Mouse (Mus musculus) neural tube, embryonic 13.5 days (tissue): ENCODE measurements around the gene Hist1h4f. TPM values are rescaled to one million over a fixed set of nuclear protein-coding genes. Genes with fewer than 3 reads are reported as not detected.
"Not testable (repeated sequence)": the region's sequence is repeated elsewhere in the genome, so short reads cannot be mapped to it uniquely, and the experiment has no call there.

Source experiments
- ATAC-seq: fragments of 200-750 bp; cut with Nextera tagmentation; 2 replicates; pipeline ENCODE4 v1.8.0; 2017; ENCODE audit warnings: low read depth, mild to moderate bottlenecking, moderate TSS enrichment, moderate library complexity
- H3K27ac ChIP-seq: fragments of 300-500 bp; sonication (generic); replicated peaks from 2 replicates; pipeline ENCODE4 v1.5.1; 2015; ENCODE audit warnings: moderate library complexity, mild to moderate bottlenecking, inconsistent platforms
- H3K27me3 ChIP-seq: fragments of 300-500 bp; sonication (generic); 2 replicates; pipeline ENCODE4 v1.6.1; 2015; ENCODE audit warnings: mild to moderate bottlenecking, inconsistent platforms
- H3K36me3 ChIP-seq: fragments of 300-500 bp; sonication (generic); 2 replicates; pipeline ENCODE4 v1.6.1; 2015; ENCODE audit warnings: mild to moderate bottlenecking, inconsistent platforms
- H3K4me1 ChIP-seq: fragments of 300-500 bp; sonication (generic); replicated peaks from 2 replicates; pipeline ENCODE4 v1.6.1; 2015; ENCODE audit warnings: inconsistent platforms
- H3K4me2 ChIP-seq: fragments of 300-500 bp; sonication (generic); 2 replicates; pipeline ENCODE4 v1.6.1; 2015; ENCODE audit warnings: inconsistent platforms, mild to moderate bottlenecking, moderate library complexity
- H3K4me3 ChIP-seq: fragments of 300-500 bp; sonication (generic); 2 replicates; pipeline ENCODE4 v1.5.1; 2015; ENCODE audit warnings: mild to moderate bottlenecking, inconsistent platforms
- H3K9ac ChIP-seq: fragments of 300-500 bp; sonication (generic); 2 replicates; pipeline ENCODE4 v1.6.1; 2015; ENCODE audit warnings: moderate library complexity, mild to moderate bottlenecking, inconsistent platforms
- H3K9me3 ChIP-seq: fragments of 300-500 bp; sonication (generic); 2 replicates; pipeline ENCODE4 v1.6.1; 2016; ENCODE audit warnings: inconsistent platforms
- WGBS: fragments of 180-500 bp; shearing (Covaris S2); methylation state at CpG from one replicate; pipeline ENCODE4 v1.1.7; 2015; 5-methylcytosine and 5-hydroxymethylcytosine counted together
- polyA plus RNA-seq: library from polyadenylated mRNA; unstranded; fragments of >200 nt; fragmentation: Nextera tagmentation; extraction: Ambion mirVana; gene quantifications from 2 replicates; pipeline ENCODE4 v1.2.1, GENCODE M21; 2015

Gene Hist1h4f
- polyA plus RNA-seq, 1 experiment from 2014 or later = not detected

- Histone ChIP-seq H3K4me1 (peaks cover 42% of the 10 kb centered on the region), H3K4me3 (peak overlapping the region; percentile 45), H3K4me2 (peak overlapping the region; percentile 81), H3K27ac (peak overlapping the region; percentile 84), H3K9ac (peak overlapping the region; percentile 59; the same call in 1 of the 2 replicates)
- under 1% methylated on average over 7 of the region's 39 CpGs for WGBS
- H3K27me3 ChIP-seq, H3K36me3 ChIP-seq, H3K9me3 ChIP-seq: not testable (repeated sequence)
- ATAC-seq = peak; percentile 6; the same call in 1 of the 2 replicates
Measured at GRCm38 (mm10) chr13:23574546-23575170, 23.2 kb upstream of the Hist1h4f start.

- WGBS = under 1% methylated on average over 42 of the region's 42 CpGs
- not testable (repeated sequence) for H3K36me3 ChIP-seq
- H3K9ac ChIP-seq = peak within 1 kb of the TSS; percentile 80
Measured at GRCm38 (mm10) chr13:23573898-23574524, 22.6 kb upstream of the Hist1h4f start, which contains the start of the genes Hist1h2bf and Hist1h2ad. TSS of gene Hist1h2bf (minus strand) at chr13:23574196. TSS of gene Hist1h2ad (plus strand) at chr13:23574381.

GRCm38 (mm10) chr13:23573034-23573897, 21.8 kb upstream of the Hist1h4f start:
- not testable (repeated sequence) for H3K9me3 ChIP-seq, H3K36me3 ChIP-seq, H3K27me3 ChIP-seq, ATAC-seq
- H3K27ac ChIP-seq = peak overlapping the region; percentile 96
- H3K9ac ChIP-seq = peak overlapping the region; percentile 80
- peak overlapping the region; percentile 81 for H3K4me2 ChIP-seq
- peak overlapping the region; percentile 45 for H3K4me3 ChIP-seq
- 11% methylated on average over 20 of the region's 20 CpGs for WGBS
- peaks cover 42% of the 10 kb centered on the region for H3K4me1 ChIP-seq

More at GRCm38 (mm10) chr13:23573898-23574524, 22.6 kb upstream of the Hist1h4f start, which contains the start of the genes Hist1h2bf and Hist1h2ad:
- peak within 1 kb of the TSS; percentile 81 for H3K4me2 ChIP-seq
- peak; percentile 88 for ATAC-seq
- H3K27me3 ChIP-seq, H3K9me3 ChIP-seq: not testable (repeated sequence)
- peaks cover 42% of the 10 kb centered on the region for H3K4me1 ChIP-seq
- peak within 1 kb of the TSS; percentile 84 for H3K27ac ChIP-seq
- H3K4me3 ChIP-seq = peak within 1 kb of the TSS; percentile 45

- Histone ChIP-seq H3K4me1 (peaks cover 42% of the 10 kb centered on the region), H3K9me3 (no peaks in the 10 kb centered on the region), H3K36me3 (no peaks in the 10 kb centered on the region), H3K4me3 (peak overlapping the region; percentile 45), H3K9ac (peak overlapping the region; percentile 80), H3K27me3 (no peaks in the 10 kb centered on the region), H3K27ac (peak overlapping the region; percentile 96), H3K4me2 (peak overlapping the region; percentile 81)
- 35% methylated on average over 2 of the region's 2 CpGs for WGBS
- ATAC-seq = no peak
Measured at GRCm38 (mm10) chr13:23572218-23573033, 21.0 kb upstream of the Hist1h4f start.

GRCm38 (mm10) chr13:23571504-23572217, 20.2 kb upstream of the Hist1h4f start:
- peak overlapping the region; percentile 45 for H3K4me3 ChIP-seq
- H3K27me3 ChIP-seq, H3K36me3 ChIP-seq, H3K9me3 ChIP-seq, ATAC-seq: not testable (repeated sequence)
- peak overlapping the region; percentile 96 for H3K27ac ChIP-seq
- peak overlapping the region; percentile 81 for H3K4me2 ChIP-seq
- peak overlapping the region; percentile 80 for H3K9ac ChIP-seq
- WGBS = under 1% methylated on average over 14 of the region's 34 CpGs
- peaks cover 34% of the 10 kb centered on the region for H3K4me1 ChIP-seq

GRCm38 (mm10) chr13:23571022-23571503, 19.6 kb upstream of the Hist1h4f start, which contains the start of the genes Hist1h2ae and Hist1h2bg:
TSS of gene Hist1h2ae (minus strand) at chr13:23571220.
TSS of gene Hist1h2bg (plus strand) at chr13:23571396.
- 0% methylated on average over 18 of the region's 18 CpGs for WGBS
- peak; percentile 91 for ATAC-seq
- peak within 1 kb of the TSS; percentile 81 for H3K4me2 ChIP-seq
- no peaks in the 10 kb centered on the region for H3K9me3 ChIP-seq
- no peaks in the 10 kb centered on the region for H3K27me3 ChIP-seq
- peak within 1 kb of the TSS; percentile 80 for H3K9ac ChIP-seq
- H3K27ac ChIP-seq = peak within 1 kb of the TSS; percentile 96
- no peaks in the 10 kb centered on the region for H3K36me3 ChIP-seq
- H3K4me1 ChIP-seq = peaks cover 28% of the 10 kb centered on the region
- peak within 1 kb of the TSS; percentile 45 for H3K4me3 ChIP-seq

GRCm38 (mm10) chr13:23570261-23571021, 19.0 kb upstream of the Hist1h4f start:
- peak; percentile 30 for ATAC-seq
- Histone ChIP-seq H3K4me2 (peak overlapping the region; percentile 81), H3K4me1 (peaks cover 27% of the 10 kb centered on the region), H3K4me3 (peak overlapping the region; percentile 45), H3K27ac (peak overlapping the region; percentile 96), H3K9ac (peak overlapping the region; percentile 67)
- not testable (repeated sequence) for H3K36me3 ChIP-seq, H3K27me3 ChIP-seq, H3K9me3 ChIP-seq
- WGBS = 1% methylated on average over 27 of the region's 41 CpGs

GRCm38 (mm10) chr13:23564482-23564881, 13.0 kb upstream of the Hist1h4f start:
- Histone ChIP-seq H3K36me3 (no peaks in the 10 kb centered on the region), H3K4me2 (no peak overlapping the region), H3K9ac (no peak overlapping the region), H3K9me3 (no peaks in the 10 kb centered on the region), H3K27ac (peak overlapping the region; percentile 98), H3K4me1 (peaks cover 3% of the 10 kb centered on the region; the same call in 1 of the 2 replicates), H3K4me3 (no peak overlapping the region), H3K27me3 (no peaks in the 10 kb centered on the region)
- no peak for ATAC-seq
- WGBS = 82% methylated on average over 2 of the region's 2 CpGs

GRCm38 (mm10) chr13:23562699-23563462, 11.4 kb upstream of the Hist1h4f start:
- H3K27ac ChIP-seq = peak overlapping the region; percentile 98
- H3K4me1 ChIP-seq = peaks cover 3% of the 10 kb centered on the region; the same call in 1 of the 2 replicates
- peak overlapping the region; percentile 75 for H3K9ac ChIP-seq
- H3K9me3 ChIP-seq = no peaks in the 10 kb centered on the region
- WGBS = 3% methylated on average over 18 of the region's 18 CpGs
- H3K4me3 ChIP-seq = peak overlapping the region; percentile 45
- no peaks in the 10 kb centered on the region for H3K36me3 ChIP-seq
- no peaks in the 10 kb centered on the region for H3K27me3 ChIP-seq
- H3K4me2 ChIP-seq = peak overlapping the region; percentile 75
- ATAC-seq = peak; percentile 57
